Mouse (Mus musculus): ENCODE measurements around the gene Gm9918. TPM values are rescaled to one million over a fixed set of nuclear protein-coding genes. Genes with fewer than 3 reads are reported as not detected.
"Not testable (repeated sequence)": the region's sequence is repeated elsewhere in the genome, so short reads cannot be mapped to it uniquely, and the experiment has no call there.

Gm9918 gene
- total RNA-seq (2014; rRNA removed) (0.15 TPM in 1 of 2 replicates, not detected in the other), polyA plus RNA-seq (2015; fragmentation: Nextera tagmentation; extraction: Ambion mirVana) (not detected in 2 replicates)

DNA sequence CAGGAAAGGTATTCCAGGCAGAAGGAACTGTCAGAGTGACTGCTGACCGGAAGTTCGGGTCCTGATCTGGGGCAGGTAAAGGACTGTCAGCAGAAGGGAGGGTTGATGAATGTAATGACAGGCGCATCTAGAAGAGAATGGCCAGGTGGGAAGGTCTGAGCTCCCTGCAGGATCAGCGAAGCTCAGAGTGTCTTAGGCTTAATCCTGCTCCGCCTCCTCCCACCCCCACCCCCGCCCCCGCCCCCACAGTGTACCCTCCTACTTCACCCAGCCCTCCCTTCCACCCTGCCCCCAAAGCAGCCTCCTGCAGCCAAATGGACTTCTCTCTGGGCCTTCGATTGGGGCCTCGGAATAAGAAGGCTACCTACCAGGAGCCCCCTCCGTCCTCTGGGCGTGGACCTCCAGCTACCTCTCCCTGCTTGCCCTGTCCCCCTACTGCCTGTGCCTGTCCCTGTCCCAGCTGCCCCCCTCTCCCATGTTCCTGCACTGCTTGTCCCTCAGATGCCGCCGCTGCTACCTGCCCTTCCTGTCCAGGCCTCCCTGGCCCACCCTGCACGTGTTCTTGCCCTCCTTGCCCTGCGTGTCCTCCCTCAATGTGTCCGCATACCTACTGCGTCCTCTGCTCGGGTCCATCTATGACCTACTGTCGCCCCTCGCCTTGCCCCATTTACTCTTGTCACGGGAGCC lies at the start of gene Gm9918:
TSS of gene Gm9918 (plus strand) at position 290 of the 687 bp plus-strand sequence.
- no peak for TF ChIP-seq CTCF (IDR thresholded peaks at IDR 0.05; ENCODE audit: low read depth)
- H3K9ac ChIP-seq: no peak within 1 kb of the TSS; the same call in 1 of the 2 replicates
- no peaks in the 10 kb centered on the region for H3K4me1 ChIP-seq (ENCODE audit: insufficient read depth)
- no peaks in the 10 kb centered on the region for H3K9me3 ChIP-seq (ENCODE audit: low read length)
- ATAC-seq (no peak), DNase-seq (no peak)
- H3K27ac ChIP-seq (ENCODE audit: low read depth, low read length): no peak within 1 kb of the TSS
- H3K36me3 ChIP-seq (ENCODE audit: insufficient read depth): no peaks in the 10 kb centered on the region
- H3K4me3 ChIP-seq (ENCODE audit: low read depth, low read length): no peak within 1 kb of the TSS
- H3K27me3 ChIP-seq (ENCODE audit: insufficient read depth, low read length): peaks cover 11% of the 10 kb centered on the region; the same call in 1 of the 2 replicates
- 7% methylated on average over 19 of the region's 21 CpGs for WGBS
- no peak within 1 kb of the TSS for H3K4me2 ChIP-seq (ENCODE audit: low read depth)

DNA sequence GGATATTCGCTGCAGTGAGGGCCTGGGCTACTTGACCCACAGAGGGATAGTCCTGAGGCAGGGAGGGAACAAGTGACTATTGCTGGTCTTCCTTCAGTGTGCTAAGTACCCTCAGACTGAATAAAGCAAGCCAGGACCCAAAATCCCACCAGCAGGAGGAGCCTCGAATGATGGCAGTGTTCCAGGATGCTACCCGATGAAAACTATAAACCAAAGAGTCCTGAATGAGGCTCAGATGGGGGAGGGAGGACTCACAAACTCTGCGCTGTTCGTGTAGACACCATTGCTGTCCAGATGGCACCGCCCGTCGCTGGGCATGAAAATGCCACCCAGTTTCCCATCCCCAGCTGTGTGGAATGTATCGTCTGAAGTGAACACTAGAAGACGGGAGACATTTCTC lies 48.0 kb upstream of the Gm9918 start:
- peak; percentile 48 for TF ChIP-seq CTCF (IDR thresholded peaks at IDR 0.05; ENCODE audit: low read depth)
- DNase-seq (peak; percentile 42), ATAC-seq (no peak)
- Histone ChIP-seq H3K36me3 (ENCODE audit: insufficient read depth) (no peaks in the 10 kb centered on the region), H3K27ac (ENCODE audit: low read depth, low read length) (no peak overlapping the region), H3K27me3 (ENCODE audit: insufficient read depth, low read length) (peaks cover 14% of the 10 kb centered on the region; the same call in 1 of the 2 replicates), H3K9me3 (ENCODE audit: low read length) (no peaks in the 10 kb centered on the region), H3K4me1 (ENCODE audit: insufficient read depth) (peaks cover 9% of the 10 kb centered on the region; the same call in 1 of the 2 replicates), H3K4me3 (ENCODE audit: low read depth, low read length) (no peak overlapping the region), H3K4me2 (ENCODE audit: low read depth) (no peak overlapping the region), H3K9ac (no peak overlapping the region)
- 43% methylated on average over 10 of the region's 10 CpGs for whole genome bisulfite sequencing

DNA sequence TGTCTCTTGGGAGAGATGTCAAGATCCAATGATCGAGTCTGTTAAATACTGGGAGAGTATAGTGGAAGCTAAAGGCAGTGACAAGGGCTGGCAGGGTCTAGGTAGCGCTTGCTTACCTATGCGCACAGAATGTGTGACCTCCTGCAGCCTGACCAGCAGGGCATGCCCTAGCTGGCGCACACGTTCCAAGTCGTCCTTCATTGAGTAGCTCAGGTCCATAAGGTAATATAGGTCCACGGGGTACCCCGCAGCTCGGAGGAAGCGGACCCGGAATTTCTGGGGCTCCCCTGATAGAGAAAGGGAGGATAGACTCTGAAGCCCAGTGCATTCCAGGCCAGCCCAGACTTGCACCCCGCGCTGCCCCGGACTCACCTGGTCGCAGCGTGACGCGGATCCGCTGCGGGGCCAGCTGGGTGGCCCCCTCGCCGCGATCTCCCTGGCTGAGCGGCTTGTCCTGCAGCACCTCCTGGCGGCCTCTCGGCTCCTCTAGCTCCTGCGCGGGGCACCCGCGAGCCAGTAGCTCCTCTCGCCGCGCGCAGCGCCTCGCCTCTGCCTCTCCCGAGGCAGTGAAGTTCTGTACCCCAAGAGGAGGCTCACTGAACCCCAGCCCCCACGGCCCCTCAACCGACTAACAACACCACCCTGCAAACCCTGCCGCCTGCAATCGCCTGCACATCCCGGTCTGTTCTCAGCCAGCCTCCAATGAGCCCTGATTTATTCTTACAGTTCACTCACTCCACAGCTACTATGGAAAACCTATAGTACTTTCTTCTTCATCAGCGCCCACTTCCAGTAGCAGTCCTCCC lies 46.0 kb upstream of the Gm9918 start:
- peak; percentile 86 for TF ChIP-seq CTCF (IDR thresholded peaks at IDR 0.05; ENCODE audit: low read depth)
- WGBS: 4% methylated on average over 42 of the region's 43 CpGs
- DNase-seq: peak; percentile 82
- H3K36me3 ChIP-seq (ENCODE audit: insufficient read depth): no peaks in the 10 kb centered on the region
- peak overlapping the region; percentile 35 for H3K4me3 ChIP-seq (ENCODE audit: low read depth, low read length)
- H3K4me2 ChIP-seq (ENCODE audit: low read depth): peak overlapping the region; percentile 92
- H3K27me3 ChIP-seq (ENCODE audit: insufficient read depth, low read length): peaks cover 14% of the 10 kb centered on the region; the same call in 1 of the 2 replicates
- no peaks in the 10 kb centered on the region for H3K9me3 ChIP-seq (ENCODE audit: low read length)
- no peak overlapping the region for H3K27ac ChIP-seq (ENCODE audit: low read depth, low read length)
- H3K4me1 ChIP-seq (ENCODE audit: insufficient read depth): peaks cover 9% of the 10 kb centered on the region; the same call in 1 of the 2 replicates
- peak; percentile 90 for ATAC-seq
- H3K9ac ChIP-seq: peak overlapping the region; percentile 40

DNA sequence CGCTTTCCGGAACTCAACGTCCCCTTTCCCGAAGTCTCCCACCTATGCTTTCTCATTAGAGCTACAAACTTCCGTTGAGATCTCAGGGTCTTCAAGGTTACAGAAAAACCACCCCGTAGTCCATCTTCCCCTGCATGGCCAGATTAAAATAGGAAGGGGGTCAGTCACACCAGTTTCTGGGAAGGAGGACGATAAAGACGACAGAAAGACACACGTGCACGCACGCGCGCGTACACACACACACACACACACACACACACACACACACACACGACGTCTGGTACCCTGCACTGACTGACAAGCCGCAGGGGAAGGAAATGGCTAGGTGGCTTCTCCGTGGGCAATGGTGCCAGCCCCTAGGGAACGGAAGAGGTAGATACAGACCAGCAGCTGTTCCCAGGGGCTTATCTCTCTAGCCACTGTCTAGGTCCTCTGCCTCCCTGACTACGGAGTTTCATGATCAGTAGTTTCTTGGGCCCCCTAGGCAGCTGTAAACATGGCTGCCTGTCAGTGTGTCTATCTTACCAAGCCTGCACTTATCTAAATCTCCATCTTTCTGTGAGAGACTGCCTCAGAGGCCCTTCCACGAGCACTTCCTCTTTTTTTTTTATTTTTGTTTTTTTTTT lies 45.3 kb upstream of the Gm9918 start:
- peak overlapping the region; percentile 92 for H3K4me2 ChIP-seq (ENCODE audit: low read depth)
- peaks cover 14% of the 10 kb centered on the region; the same call in 1 of the 2 replicates for H3K27me3 ChIP-seq (ENCODE audit: insufficient read depth, low read length)
- H3K4me1 ChIP-seq (ENCODE audit: insufficient read depth): peaks cover 9% of the 10 kb centered on the region; the same call in 1 of the 2 replicates
- TF ChIP-seq CTCF (IDR thresholded peaks at IDR 0.05; ENCODE audit: low read depth): no peak
- H3K4me3 ChIP-seq (ENCODE audit: low read depth, low read length): peak overlapping the region; percentile 35
- 24% methylated on average over 21 of the region's 21 CpGs for WGBS
- H3K9me3 ChIP-seq (ENCODE audit: low read length): no peaks in the 10 kb centered on the region
- no peaks in the 10 kb centered on the region for H3K36me3 ChIP-seq (ENCODE audit: insufficient read depth)
- no peak overlapping the region for H3K27ac ChIP-seq (ENCODE audit: low read depth, low read length)
- ATAC-seq (no peak), DNase-seq (no peak)
- peak overlapping the region; percentile 40; the same call in 1 of the 2 replicates for H3K9ac ChIP-seq

DNA sequence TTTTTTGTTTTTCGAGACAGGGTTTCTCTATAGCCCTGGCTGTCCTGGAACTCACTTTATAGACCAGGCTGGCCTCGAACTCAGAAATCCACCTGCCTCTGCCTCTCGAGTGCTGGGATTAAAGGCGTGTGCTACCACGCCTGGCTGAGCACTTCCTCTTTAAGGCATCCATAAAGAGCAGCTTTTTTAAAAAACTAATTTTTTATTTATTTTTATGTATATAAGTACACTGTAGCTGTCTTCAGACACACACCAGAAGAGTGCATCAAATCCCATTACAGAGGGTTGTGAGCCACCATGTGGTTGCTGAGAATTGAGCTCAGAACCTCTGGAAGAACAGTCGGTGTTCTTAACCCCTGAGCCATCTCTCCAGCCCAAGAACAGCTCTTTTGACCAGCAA lies 44.7 kb upstream of the Gm9918 start:
- ATAC-seq; H3K9me3 ChIP-seq (ENCODE audit: low read length); DNase-seq; H3K9ac ChIP-seq; H3K4me3 ChIP-seq (ENCODE audit: low read depth, low read length); H3K36me3 ChIP-seq (ENCODE audit: insufficient read depth); H3K27ac ChIP-seq (ENCODE audit: low read depth, low read length); H3K4me2 ChIP-seq (ENCODE audit: low read depth); H3K4me1 ChIP-seq (ENCODE audit: insufficient read depth): not testable (repeated sequence)
- H3K27me3 ChIP-seq (ENCODE audit: insufficient read depth, low read length): peaks cover 14% of the 10 kb centered on the region; the same call in 1 of the 2 replicates
- 87% methylated on average over 6 of the region's 6 CpGs for WGBS

DNA sequence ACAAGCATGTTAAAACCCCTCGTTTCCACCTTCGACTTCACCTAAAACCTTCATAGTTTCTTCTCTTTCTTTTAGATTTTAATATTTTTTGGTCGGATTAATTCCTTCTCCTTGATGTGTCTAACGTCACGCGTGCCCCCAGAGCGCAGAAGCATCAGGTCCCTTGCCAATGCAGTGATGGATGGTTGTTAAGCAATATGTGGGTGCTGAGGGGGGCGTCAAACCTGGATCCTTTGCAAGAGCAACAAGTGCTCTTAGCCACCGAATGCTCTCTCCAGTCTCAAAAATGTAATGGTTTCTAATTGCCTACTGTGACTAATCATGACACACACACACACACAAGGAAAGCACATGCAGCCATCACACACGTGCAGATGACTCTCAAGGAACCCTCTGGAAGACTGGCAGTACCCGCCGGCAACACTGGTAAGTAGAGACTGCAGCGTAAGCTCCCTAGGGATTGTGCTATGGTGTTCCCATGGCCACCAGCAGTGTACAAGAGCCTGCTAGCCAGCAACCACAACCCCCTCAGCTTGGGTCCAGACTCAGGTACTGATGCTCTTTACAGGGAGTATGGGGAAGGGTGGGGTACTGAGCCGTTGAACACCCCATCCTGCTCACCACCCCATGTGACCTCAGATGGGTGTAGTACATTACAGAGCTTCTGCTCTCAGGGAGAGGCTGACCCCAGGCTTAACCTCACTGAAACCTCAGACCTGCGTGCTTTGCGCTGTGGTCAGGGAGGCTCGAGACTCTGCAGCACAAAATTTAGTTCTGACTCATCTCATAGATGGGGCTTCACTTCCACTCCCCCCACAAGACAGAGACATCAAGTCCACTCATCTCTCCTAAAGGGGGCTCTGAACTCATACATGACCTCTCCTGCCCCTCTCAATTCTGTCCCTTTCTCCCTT lies 39.7 kb upstream of the Gm9918 start:
- Histone ChIP-seq H3K36me3 (ENCODE audit: insufficient read depth) (no peaks in the 10 kb centered on the region), H3K9ac (no peak overlapping the region), H3K4me3 (ENCODE audit: low read depth, low read length) (no peak overlapping the region), H3K4me2 (ENCODE audit: low read depth) (no peak overlapping the region), H3K9me3 (ENCODE audit: low read length) (no peaks in the 10 kb centered on the region), H3K4me1 (ENCODE audit: insufficient read depth) (no peaks in the 10 kb centered on the region), H3K27me3 (ENCODE audit: insufficient read depth, low read length) (no peaks in the 10 kb centered on the region), H3K27ac (ENCODE audit: low read depth, low read length) (no peak overlapping the region)
- no peak for TF ChIP-seq CTCF (IDR thresholded peaks at IDR 0.05; ENCODE audit: low read depth)
- no peak for ATAC-seq
- WGBS: 82% methylated on average over 17 of the region's 17 CpGs
- no peak for DNase-seq

Data from forebrain, postnatal 0 days (tissue).